Mouse (Mus musculus): ENCODE data around the gene Spo11. TPM values are rescaled to one million over a fixed set of nuclear protein-coding genes. Genes with fewer than 3 reads are reported as not detected.

Spo11 gene
- total RNA-seq, 2 experiments from 2014 or later = not detected

Other genes with a start within 250 kb of the Spo11 start
- gene Bmp7, start 37.4 kb upstream of the Spo11 start, total RNA-seq (2021) = 1 to 10 TPM in 1 of 2 experiments, under 1 TPM in 1; 0.83 to 1.6 TPM
- 10 to 100 TPM; 24.4 to 25.3 TPM for gene Rae1, start 22.4 kb downstream of the Spo11 start, total RNA-seq (2021)
- gene Rbm38, start 42.8 kb downstream of the Spo11 start, total RNA-seq (2021) = 100 to 1,000 TPM; 167 to 223 TPM
- under 1 TPM; 0.14 to 0.18 TPM for gene Ctcfl, start 141.8 kb downstream of the Spo11 start, total RNA-seq (2021)
- 10 to 100 TPM; 10.1 to 16.0 TPM for gene Pck1, start 175.3 kb downstream of the Spo11 start, total RNA-seq (2021)
- gene Zbp1, start 241.2 kb downstream of the Spo11 start, total RNA-seq (2021) = 1 to 10 TPM in 1 of 2 experiments, under 1 TPM in 1; 0.26 to 1.5 TPM

Measured in heart, postnatal 25 days (tissue).